Mouse (Mus musculus) hindbrain, embryonic 10.5 days (tissue): ENCODE data around the gene Tcf7l2. TPM values are rescaled to one million over a fixed set of nuclear protein-coding genes. Genes with fewer than 3 reads are reported as not detected.

Source experiments
- DNase-seq: peaks from one replicate; pipeline ENCODE4 v3.0.0-alpha.2; 2017; ENCODE audit warnings: low spot score
- H3K27ac ChIP-seq: fragments of 300-500 bp; sonication (generic); 2 replicates; pipeline ENCODE4 v1.5.1; 2016; ENCODE audit warnings: mild to moderate bottlenecking, moderate library complexity
- H3K27me3 ChIP-seq: fragments of 300-500 bp; sonication (generic); 2 replicates; pipeline ENCODE4 v1.6.1; 2016; ENCODE audit warnings: mild to moderate bottlenecking; ENCODE audit not compliant: poor library complexity, insufficient read depth, severe bottlenecking
- H3K36me3 ChIP-seq: fragments of 300-500 bp; sonication (generic); 2 replicates; pipeline ENCODE4 v1.6.1; 2016; ENCODE audit warnings: mild to moderate bottlenecking, moderate library complexity
- H3K4me1 ChIP-seq: fragments of 300-500 bp; sonication (generic); replicated peaks from 2 replicates; pipeline ENCODE4 v1.6.1; 2016; ENCODE audit warnings: mild to moderate bottlenecking
- H3K4me3 ChIP-seq: fragments of 300-500 bp; sonication (generic); 2 replicates; pipeline ENCODE4 v1.5.1; 2016; ENCODE audit warnings: mild to moderate bottlenecking, moderate library complexity
- H3K9me3 ChIP-seq: fragments of 300-500 bp; sonication (generic); 2 replicates; pipeline ENCODE4 v1.6.1; 2016; ENCODE audit warnings: mild to moderate bottlenecking, moderate library complexity
- WGBS: fragments of 180-500 bp; shearing (Covaris S2); methylation state at CpG from one replicate; pipeline ENCODE4 v1.1.7; 2016; 5-methylcytosine and 5-hydroxymethylcytosine counted together
- polyA plus RNA-seq: library from polyadenylated mRNA; unstranded; fragments of >200 nt; fragmentation: Nextera tagmentation; extraction: Ambion mirVana; gene quantifications from 2 replicates; pipeline ENCODE4 v1.2.1, GENCODE M21; 2016

Gene Tcf7l2
- polyA plus RNA-seq, 1 experiment from 2014 or later = 58.6 TPM

- no peaks in the 10 kb centered on the region for H3K9me3 ChIP-seq
- H3K4me3 ChIP-seq = no peak overlapping the region
- no peaks in the 10 kb centered on the region; the same call in 1 of the 2 replicates for H3K27me3 ChIP-seq
- WGBS = 83% methylated on average over 6 of the region's 6 CpGs
- H3K36me3 ChIP-seq = peaks cover 18% of the 10 kb centered on the region
- no peak overlapping the region for H3K27ac ChIP-seq
- DNase-seq = no peak
- peaks cover 42% of the 10 kb centered on the region for H3K4me1 ChIP-seq
Measured at GRCm38 (mm10) chr19:55867255-55867654, 125.6 kb downstream of the Tcf7l2 start.

DNA sequence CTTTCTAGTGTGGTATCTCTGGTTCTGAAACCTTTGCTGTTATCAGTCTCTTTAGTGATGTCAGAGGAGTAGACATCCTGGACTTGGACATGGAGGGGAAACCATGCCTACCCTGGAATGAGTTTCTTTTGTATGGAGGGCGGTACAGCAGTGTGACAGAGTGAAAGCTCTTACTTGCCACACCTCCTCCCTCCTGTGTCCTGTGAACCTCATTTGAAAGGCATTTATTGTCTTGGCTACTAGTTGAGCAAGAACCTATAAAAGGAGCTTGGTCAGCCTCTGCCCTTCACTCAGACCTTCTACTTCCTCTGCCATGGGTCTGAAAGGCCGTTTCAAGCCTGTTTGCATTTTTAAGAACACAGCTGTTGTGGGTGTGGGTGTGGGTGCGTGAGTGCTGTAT is 126.3 kb downstream of the Tcf7l2 start:
- no peak for DNase-seq
- WGBS = 46% methylated on average over 3 of the region's 3 CpGs
- H3K27ac ChIP-seq = no peak overlapping the region
- no peaks in the 10 kb centered on the region for H3K9me3 ChIP-seq
- H3K4me3 ChIP-seq = no peak overlapping the region
- H3K4me1 ChIP-seq = peaks cover 42% of the 10 kb centered on the region
- no peaks in the 10 kb centered on the region; the same call in 1 of the 2 replicates for H3K27me3 ChIP-seq
- peaks cover 18% of the 10 kb centered on the region for H3K36me3 ChIP-seq

DNA sequence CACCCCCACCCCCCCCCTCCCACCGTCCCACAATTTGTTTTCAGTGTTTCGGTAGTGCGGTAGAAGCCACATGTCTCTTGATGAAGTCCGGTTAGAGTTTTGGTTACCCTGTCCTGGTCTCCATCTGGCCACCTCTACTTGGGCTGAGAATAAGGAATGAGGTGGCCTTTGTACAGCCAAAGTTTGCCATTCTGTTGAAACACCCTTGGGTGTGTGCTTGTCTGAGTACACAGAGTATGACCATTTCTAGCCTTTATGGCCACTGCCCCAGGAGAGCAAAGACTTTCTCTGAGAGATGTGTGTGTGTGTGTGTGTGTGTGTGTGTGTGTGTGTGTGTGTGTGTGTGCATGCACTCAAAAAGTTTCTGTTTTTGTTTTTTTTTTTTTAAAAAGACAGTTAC is 127.0 kb downstream of the Tcf7l2 start:
- no peaks in the 10 kb centered on the region for H3K9me3 ChIP-seq
- no peak overlapping the region for H3K27ac ChIP-seq
- peaks cover 15% of the 10 kb centered on the region for H3K36me3 ChIP-seq
- DNase-seq = no peak
- peaks cover 38% of the 10 kb centered on the region for H3K4me1 ChIP-seq
- WGBS = 92% methylated on average over 4 of the region's 4 CpGs
- no peaks in the 10 kb centered on the region; the same call in 1 of the 2 replicates for H3K27me3 ChIP-seq
- no peak overlapping the region for H3K4me3 ChIP-seq

GRCm38 (mm10) chr19:55870825-55871224 is 129.2 kb downstream of the Tcf7l2 start:
- H3K27ac ChIP-seq = no peak overlapping the region
- no peaks in the 10 kb centered on the region; the same call in 1 of the 2 replicates for H3K36me3 ChIP-seq
- DNase-seq = no peak
- H3K4me3 ChIP-seq = no peak overlapping the region
- peaks cover 10% of the 10 kb centered on the region for H3K27me3 ChIP-seq
- 79% methylated on average over 12 of the region's 12 CpGs for WGBS
- no peaks in the 10 kb centered on the region for H3K9me3 ChIP-seq
- H3K4me1 ChIP-seq = peaks cover 40% of the 10 kb centered on the region

DNA sequence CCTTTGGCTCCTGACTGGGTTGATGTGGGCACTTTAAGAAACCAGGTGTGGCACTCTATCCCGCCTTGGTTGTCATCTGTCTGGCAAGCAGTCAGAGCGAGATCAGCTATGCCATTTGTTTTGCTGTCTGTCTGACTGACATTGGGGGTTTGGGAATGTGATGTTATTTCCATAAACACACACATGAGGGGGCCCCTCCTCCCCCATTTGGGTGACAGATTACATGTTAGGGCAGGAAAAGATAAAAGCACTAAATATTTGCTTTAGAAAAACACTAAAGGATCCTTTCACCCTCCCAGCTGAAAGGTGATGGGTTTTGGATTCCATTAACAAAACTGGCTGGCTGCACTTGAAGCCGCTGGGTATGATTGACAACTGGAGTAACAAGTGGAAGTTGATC is 129.9 kb downstream of the Tcf7l2 start:
- peaks cover 16% of the 10 kb centered on the region for H3K27me3 ChIP-seq
- peaks cover 47% of the 10 kb centered on the region for H3K4me1 ChIP-seq
- H3K9me3 ChIP-seq = no peaks in the 10 kb centered on the region
- WGBS = 74% methylated on average over 3 of the region's 3 CpGs
- H3K4me3 ChIP-seq = no peak overlapping the region
- DNase-seq = no peak
- no peak overlapping the region for H3K27ac ChIP-seq
- H3K36me3 ChIP-seq = no peaks in the 10 kb centered on the region

DNA sequence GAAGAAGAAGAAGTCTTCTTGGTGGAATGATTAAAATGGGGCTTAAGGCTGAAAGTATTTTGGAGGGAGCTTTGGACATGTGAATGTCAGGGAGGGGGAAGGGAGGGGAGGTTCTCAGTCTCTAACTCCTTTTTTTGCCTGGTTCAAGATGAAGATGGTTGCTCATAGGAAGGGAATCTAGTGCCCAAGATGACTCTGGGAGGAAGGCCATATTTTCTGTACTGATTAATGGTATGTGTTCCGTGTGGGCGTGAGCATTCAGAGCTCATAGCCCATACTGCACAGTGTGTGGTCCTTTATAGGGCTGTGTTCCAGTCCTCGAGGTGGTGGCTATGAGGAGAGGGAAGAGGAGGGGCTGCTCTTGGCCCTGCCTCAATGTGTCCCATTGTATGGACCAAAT is 131.6 kb downstream of the Tcf7l2 start:
- no peaks in the 10 kb centered on the region for H3K9me3 ChIP-seq
- WGBS = 86% methylated on average over 3 of the region's 3 CpGs
- no peak overlapping the region for H3K27ac ChIP-seq
- no peaks in the 10 kb centered on the region for H3K36me3 ChIP-seq
- H3K27me3 ChIP-seq = peaks cover 19% of the 10 kb centered on the region
- no peak for DNase-seq
- no peak overlapping the region for H3K4me3 ChIP-seq
- peaks cover 49% of the 10 kb centered on the region for H3K4me1 ChIP-seq

- WGBS = 67% methylated on average over 3 of the region's 3 CpGs
- no peak for DNase-seq
- Histone ChIP-seq H3K36me3 (no peaks in the 10 kb centered on the region), H3K27ac (no peak overlapping the region), H3K9me3 (no peaks in the 10 kb centered on the region), H3K4me1 (peaks cover 57% of the 10 kb centered on the region), H3K27me3 (peaks cover 24% of the 10 kb centered on the region), H3K4me3 (no peak overlapping the region)
Measured at GRCm38 (mm10) chr19:55876501-55876900, 134.9 kb downstream of the Tcf7l2 start.

DNA sequence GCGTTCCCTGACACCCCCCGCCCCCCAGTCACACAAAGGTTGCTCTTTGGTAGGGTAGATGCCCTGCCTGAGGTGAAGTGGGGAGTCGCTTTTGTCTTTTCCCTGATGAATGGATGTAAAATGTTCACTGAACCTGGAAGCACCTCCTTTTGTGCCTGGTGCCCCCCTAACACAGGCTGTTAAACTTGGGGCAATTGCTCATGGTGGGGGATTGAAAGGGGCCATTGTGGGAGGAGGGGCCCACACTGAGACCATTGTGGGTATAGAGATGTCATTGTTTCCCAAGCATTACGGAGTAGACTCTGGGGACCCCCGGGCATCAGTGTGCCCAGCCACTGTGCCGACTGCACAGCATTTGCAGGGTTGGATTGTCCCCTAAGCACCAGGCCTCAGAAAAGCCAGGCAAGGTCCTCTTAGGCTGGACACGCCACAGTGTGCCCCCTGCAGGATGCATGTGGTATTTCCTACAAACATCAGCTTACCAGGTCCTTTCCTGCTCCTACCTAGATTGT is 135.8 kb downstream of the Tcf7l2 start:
- Histone ChIP-seq H3K4me3 (no peak overlapping the region), H3K27me3 (peaks cover 24% of the 10 kb centered on the region), H3K27ac (peak overlapping the region; percentile 45; the same call in 1 of the 2 replicates), H3K9me3 (no peaks in the 10 kb centered on the region), H3K4me1 (peaks cover 57% of the 10 kb centered on the region), H3K36me3 (no peaks in the 10 kb centered on the region)
- WGBS = 20% methylated on average over 7 of the region's 7 CpGs
- DNase-seq = peak; percentile 81

GRCm38 (mm10) chr19:55880664-55881359 is 139.2 kb downstream of the Tcf7l2 start:
- H3K9me3 ChIP-seq = no peaks in the 10 kb centered on the region
- 59% methylated on average over 13 of the region's 13 CpGs for WGBS
- no peak overlapping the region for H3K27ac ChIP-seq
- no peak overlapping the region for H3K4me3 ChIP-seq
- no peaks in the 10 kb centered on the region for H3K36me3 ChIP-seq
- H3K27me3 ChIP-seq = peaks cover 24% of the 10 kb centered on the region
- H3K4me1 ChIP-seq = peaks cover 59% of the 10 kb centered on the region
- DNase-seq = peak; percentile 27

- Histone ChIP-seq H3K9me3 (no peaks in the 10 kb centered on the region), H3K4me3 (no peak overlapping the region), H3K36me3 (no peaks in the 10 kb centered on the region), H3K27ac (no peak overlapping the region), H3K4me1 (peaks cover 18% of the 10 kb centered on the region), H3K27me3 (peaks cover 26% of the 10 kb centered on the region)
- DNase-seq = no peak
- 47% methylated on average over 14 of the region's 14 CpGs for WGBS
Measured at GRCm38 (mm10) chr19:55886536-55886935, 144.9 kb downstream of the Tcf7l2 start.

DNA sequence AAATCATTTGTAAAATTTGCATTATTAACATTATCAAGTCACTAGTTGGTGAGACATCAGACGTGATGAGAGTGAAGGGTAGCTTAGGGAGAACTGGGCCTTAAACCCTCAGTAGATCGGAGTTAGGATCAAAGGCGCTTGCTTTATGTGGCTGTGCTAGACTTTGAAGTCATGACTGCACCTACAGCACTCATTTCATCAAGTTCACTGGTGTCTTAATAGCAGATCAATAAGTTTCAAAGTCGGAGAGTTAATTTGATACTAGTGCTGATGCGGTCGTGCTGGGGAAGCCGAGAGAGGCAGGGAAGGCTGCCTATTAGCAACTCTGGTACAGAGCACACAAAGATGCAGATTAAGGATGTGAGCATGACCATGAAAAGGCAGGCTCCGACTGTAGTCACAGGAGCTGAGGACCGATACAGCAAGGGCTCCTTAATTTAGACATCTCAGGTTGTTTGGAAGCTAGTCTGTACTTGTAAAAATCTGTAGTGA is 150.1 kb downstream of the Tcf7l2 start:
- no peak overlapping the region for H3K4me3 ChIP-seq
- H3K27me3 ChIP-seq = peaks cover 44% of the 10 kb centered on the region
- no peak for DNase-seq
- no peaks in the 10 kb centered on the region for H3K36me3 ChIP-seq
- WGBS = 69% methylated on average over 9 of the region's 9 CpGs
- H3K9me3 ChIP-seq = no peaks in the 10 kb centered on the region
- peaks cover 48% of the 10 kb centered on the region for H3K4me1 ChIP-seq
- H3K27ac ChIP-seq = no peak overlapping the region

DNA sequence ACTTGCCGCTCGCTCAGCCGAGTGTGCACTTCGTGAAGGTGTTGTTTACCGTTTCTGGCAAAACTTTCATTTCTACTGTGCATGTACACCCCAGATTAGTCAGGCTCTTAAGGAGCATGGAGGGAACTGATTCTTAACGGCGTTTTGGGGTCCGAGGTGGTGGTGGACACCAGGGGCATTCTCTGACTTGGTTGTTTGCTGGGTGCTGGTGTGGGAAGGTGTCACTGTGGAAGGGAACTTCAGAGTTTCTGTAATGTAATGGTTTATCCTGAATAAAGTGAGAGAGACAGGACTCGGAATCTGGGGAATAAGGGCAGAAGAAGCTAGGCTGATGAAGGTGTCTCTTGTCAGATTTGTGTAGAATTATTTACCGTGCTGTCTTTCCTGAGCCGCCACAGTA is 151.9 kb downstream of the Tcf7l2 start:
- peaks cover 60% of the 10 kb centered on the region for H3K27me3 ChIP-seq
- 75% methylated on average over 11 of the region's 11 CpGs for WGBS
- DNase-seq = no peak
- no peaks in the 10 kb centered on the region for H3K36me3 ChIP-seq
- H3K4me1 ChIP-seq = peaks cover 66% of the 10 kb centered on the region
- H3K9me3 ChIP-seq = no peaks in the 10 kb centered on the region
- no peak overlapping the region for H3K27ac ChIP-seq
- no peak overlapping the region for H3K4me3 ChIP-seq

DNA sequence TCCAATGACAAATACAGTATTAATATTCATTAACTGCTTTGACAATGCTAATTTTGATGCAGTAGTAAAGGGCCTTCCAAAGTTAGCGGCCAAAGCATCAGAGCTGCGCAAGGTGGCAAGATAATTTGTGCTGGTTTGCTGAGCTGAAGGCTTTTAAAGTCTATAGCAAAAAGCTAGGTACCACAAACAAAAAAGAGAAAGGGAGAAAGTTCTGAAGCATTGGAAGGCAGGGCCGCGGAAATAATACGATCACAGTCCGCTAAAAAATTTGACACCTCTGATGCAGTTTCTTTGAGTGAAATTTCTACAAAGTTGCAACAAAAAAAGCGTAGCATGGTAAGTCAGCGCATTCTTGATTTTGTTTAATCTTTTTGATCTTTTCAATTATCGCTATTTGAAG is 152.8 kb downstream of the Tcf7l2 start:
- 33% methylated on average over 9 of the region's 9 CpGs for WGBS
- peaks cover 65% of the 10 kb centered on the region for H3K27me3 ChIP-seq
- H3K9me3 ChIP-seq = no peaks in the 10 kb centered on the region
- no peak overlapping the region for H3K27ac ChIP-seq
- peaks cover 73% of the 10 kb centered on the region for H3K4me1 ChIP-seq
- no peak for DNase-seq
- H3K4me3 ChIP-seq = peak overlapping the region; percentile 48; the same call in 1 of the 2 replicates
- H3K36me3 ChIP-seq = no peaks in the 10 kb centered on the region
